Mouse (Mus musculus): ENCODE results near the gene Accsl. TPM values are rescaled to one million over a fixed set of nuclear protein-coding genes. Genes with fewer than 3 reads are reported as not detected.

Accsl gene
- polyA plus RNA-seq, 1 experiment from 2014 or later: not detected

- no peak overlapping the region for H3K9ac ChIP-seq (replicated peaks; ENCODE audit: low read depth)
- TF ChIP-seq EP300 (IDR thresholded peaks at IDR 0.05) (no peak), CTCF (IDR thresholded peaks at IDR 0.05) (no peak)
- no peaks in the 10 kb centered on the region for H3K27me3 ChIP-seq (replicated peaks; ENCODE audit: insufficient read depth, low read length)
- no peak for DNase-seq (ENCODE audit: low spot score)
- no peaks in the 10 kb centered on the region for H3K4me1 ChIP-seq (ENCODE audit: insufficient read depth, low read depth, low read length)
- H3K4me3 ChIP-seq (ENCODE audit: low read depth, low read length): no peak overlapping the region
- no peak overlapping the region for H3K4me2 ChIP-seq (replicated peaks; ENCODE audit: low read depth, low read length)
- 72% methylated on average over 11 of the region's 11 CpGs for WGBS
- H3K9me3 ChIP-seq (ENCODE audit: low read length): no peaks in the 10 kb centered on the region
- ATAC-seq: no peak
- H3K27ac ChIP-seq (ENCODE audit: low read length): no peak overlapping the region
- H3K36me3 ChIP-seq (ENCODE audit: insufficient read depth, low read length): no peaks in the 10 kb centered on the region
These were observed 33.4 kb downstream of the Accsl start for GRCm38 (mm10) chr2:93835596-93835995.

GRCm38 (mm10) chr2:93823519-93823918 lies 45.4 kb downstream of the Accsl start:
- Histone ChIP-seq H3K4me2 (replicated peaks; ENCODE audit: low read depth, low read length) (no peak overlapping the region), H3K36me3 (ENCODE audit: insufficient read depth, low read length) (no peaks in the 10 kb centered on the region), H3K4me3 (ENCODE audit: low read depth, low read length) (no peak overlapping the region), H3K9me3 (ENCODE audit: low read length) (no peaks in the 10 kb centered on the region), H3K27me3 (replicated peaks; ENCODE audit: insufficient read depth, low read length) (no peaks in the 10 kb centered on the region), H3K4me1 (ENCODE audit: insufficient read depth, low read depth, low read length) (peaks cover 9% of the 10 kb centered on the region; the same call in 1 of the 2 replicates), H3K27ac (ENCODE audit: low read length) (no peak overlapping the region), H3K9ac (replicated peaks; ENCODE audit: low read depth) (no peak overlapping the region)
- 14% methylated on average over 8 of the region's 8 CpGs for WGBS
- TF ChIP-seq CTCF (IDR thresholded peaks at IDR 0.05) (peak; percentile 100), EP300 (IDR thresholded peaks at IDR 0.05) (no peak)
- ATAC-seq: peak; percentile 61
- peak; percentile 97 for DNase-seq (ENCODE audit: low spot score)

- H3K4me1 ChIP-seq (ENCODE audit: insufficient read depth, low read depth, low read length): peaks cover 9% of the 10 kb centered on the region; the same call in 1 of the 2 replicates
- WGBS: 1% methylated on average over 48 of the region's 66 CpGs
- no peaks in the 10 kb centered on the region for H3K9me3 ChIP-seq (ENCODE audit: low read length)
- DNase-seq (ENCODE audit: low spot score) (peak; percentile 88), ATAC-seq (peak; percentile 94)
- TF ChIP-seq EP300 (IDR thresholded peaks at IDR 0.05) (no peak), CTCF (IDR thresholded peaks at IDR 0.05) (peak; percentile 99)
- H3K9ac ChIP-seq (replicated peaks; ENCODE audit: low read depth): peak within 1 kb of the TSS; percentile 83
- no peaks in the 10 kb centered on the region for H3K36me3 ChIP-seq (ENCODE audit: insufficient read depth, low read length)
- no peaks in the 10 kb centered on the region for H3K27me3 ChIP-seq (replicated peaks; ENCODE audit: insufficient read depth, low read length)
- peak within 1 kb of the TSS; percentile 90 for H3K4me2 ChIP-seq (replicated peaks; ENCODE audit: low read depth, low read length)
- 0 out of 2 replicates have a peak within 1 kb of the TSS, but pooled peaks have one; percentile 47 for H3K27ac ChIP-seq (ENCODE audit: low read length)
- peak within 1 kb of the TSS; percentile 79 for H3K4me3 ChIP-seq (ENCODE audit: low read depth, low read length)
These were observed 46.8 kb downstream of the Accsl start, which contains the start of gene Ext2 for GRCm38 (mm10) chr2:93822045-93822749. Gene Ext2, minus strand, starts transcription at chr2:93822568.

GRCm38 (mm10) chr2:93817791-93818190 lies 51.2 kb downstream of the Accsl start:
- no peaks in the 10 kb centered on the region for H3K9me3 ChIP-seq (ENCODE audit: low read length)
- no peak overlapping the region for H3K9ac ChIP-seq (replicated peaks; ENCODE audit: low read depth)
- H3K36me3 ChIP-seq (ENCODE audit: insufficient read depth, low read length): 0 out of 2 replicates have a peak, but pooled peaks cover 3% of the 10 kb centered on the region
- H3K4me3 ChIP-seq (ENCODE audit: low read depth, low read length): no peak overlapping the region
- 92% methylated on average over 5 of the region's 5 CpGs for WGBS
- ATAC-seq (no peak), DNase-seq (ENCODE audit: low spot score) (no peak)
- H3K27me3 ChIP-seq (replicated peaks; ENCODE audit: insufficient read depth, low read length): no peaks in the 10 kb centered on the region
- peaks cover 9% of the 10 kb centered on the region; the same call in 1 of the 2 replicates for H3K4me1 ChIP-seq (ENCODE audit: insufficient read depth, low read depth, low read length)
- TF ChIP-seq CTCF (IDR thresholded peaks at IDR 0.05) (no peak), EP300 (IDR thresholded peaks at IDR 0.05) (no peak)
- no peak overlapping the region for H3K4me2 ChIP-seq (replicated peaks; ENCODE audit: low read depth, low read length)
- no peak overlapping the region for H3K27ac ChIP-seq (ENCODE audit: low read length)

- H3K4me2 ChIP-seq (replicated peaks; ENCODE audit: low read depth, low read length): no peak overlapping the region
- peaks cover 25% of the 10 kb centered on the region; the same call in 1 of the 2 replicates for H3K36me3 ChIP-seq (ENCODE audit: insufficient read depth, low read length)
- 91% methylated on average over 22 of the region's 22 CpGs for WGBS
- no peak overlapping the region for H3K4me3 ChIP-seq (ENCODE audit: low read depth, low read length)
- no peaks in the 10 kb centered on the region for H3K27me3 ChIP-seq (replicated peaks; ENCODE audit: insufficient read depth, low read length)
- DNase-seq (ENCODE audit: low spot score): no peak
- H3K9ac ChIP-seq (replicated peaks; ENCODE audit: low read depth): no peak overlapping the region
- H3K9me3 ChIP-seq (ENCODE audit: low read length): no peaks in the 10 kb centered on the region
- no peak for ATAC-seq
- no peak overlapping the region for H3K27ac ChIP-seq (ENCODE audit: low read length)
- H3K4me1 ChIP-seq (ENCODE audit: insufficient read depth, low read depth, low read length): no peaks in the 10 kb centered on the region
- TF ChIP-seq CTCF (IDR thresholded peaks at IDR 0.05) (no peak), EP300 (IDR thresholded peaks at IDR 0.05) (no peak)
These were observed 55.6 kb downstream of the Accsl start for GRCm38 (mm10) chr2:93813343-93813742.

GRCm38 (mm10) chr2:93811812-93812211 lies 57.1 kb downstream of the Accsl start:
- H3K4me1 ChIP-seq (ENCODE audit: insufficient read depth, low read depth, low read length): no peaks in the 10 kb centered on the region
- WGBS: 33% methylated on average over 4 of the region's 4 CpGs
- TF ChIP-seq EP300 (IDR thresholded peaks at IDR 0.05): no peak
- peak; percentile 91 for TF ChIP-seq CTCF (IDR thresholded peaks at IDR 0.05)

More at GRCm38 (mm10) chr2:93811812-93812211, 57.1 kb downstream of the Accsl start:
- H3K4me3 ChIP-seq (ENCODE audit: low read depth, low read length): no peak overlapping the region
- no peak overlapping the region for H3K27ac ChIP-seq (ENCODE audit: low read length)
- H3K36me3 ChIP-seq (ENCODE audit: insufficient read depth, low read length): peaks cover 32% of the 10 kb centered on the region
- no peak for ATAC-seq
- no peaks in the 10 kb centered on the region for H3K9me3 ChIP-seq (ENCODE audit: low read length)
- peak; percentile 71 for DNase-seq (ENCODE audit: low spot score)
- no peaks in the 10 kb centered on the region for H3K27me3 ChIP-seq (replicated peaks; ENCODE audit: insufficient read depth, low read length)
- H3K4me2 ChIP-seq (replicated peaks; ENCODE audit: low read depth, low read length): no peak overlapping the region
- no peak overlapping the region for H3K9ac ChIP-seq (replicated peaks; ENCODE audit: low read depth)

Data from lung, postnatal 0 days (tissue).